Mouse (Mus musculus) gastrocnemius, adult 8-10 months (tissue): ENCODE measurements around the gene Zfand3. TPM values are rescaled to one million over a fixed set of nuclear protein-coding genes. Genes with fewer than 3 reads are reported as not detected.

Source experiments
- DNase-seq, 2 experiments: peaks; one replicate each; pipeline ENCODE4 v3.0.0; 2022; ENCODE audit warnings: low spot score in 2 of 2
- total RNA-seq, 4 experiments: library from RNA; stranded (reverse); gene quantifications; 2 replicates each; pipeline ENCODE4 v1.2.4; 2022

The Zfand3 gene
- total RNA-seq, 4 experiments from 2014 or later, result 209 to 234 (median 219) TPM

GRCm38 (mm10) chr17:30051523-30052346, 47.2 kb downstream of the Zfand3 start:
- DNase-seq, result no peak

DNA sequence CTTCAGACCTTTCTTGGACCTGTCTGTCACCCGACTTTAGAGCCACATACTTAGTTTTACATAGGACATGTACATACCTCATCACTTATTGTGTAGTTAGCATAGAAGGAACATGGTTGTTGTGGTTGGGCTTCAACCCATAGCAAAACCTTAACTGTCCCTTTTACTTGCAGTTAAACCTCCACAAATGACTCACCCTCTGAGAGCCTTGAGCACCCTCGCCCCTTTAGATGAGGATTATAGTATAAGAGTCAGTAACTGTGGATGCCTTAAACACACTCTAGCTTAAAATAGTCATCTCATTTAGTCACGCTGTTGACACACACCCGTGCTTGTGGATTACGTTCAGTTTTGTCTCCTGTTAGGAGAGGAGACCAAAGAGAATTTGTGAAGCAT, 47.8 kb downstream of the Zfand3 start:
- DNase-seq, result no peak

DNA sequence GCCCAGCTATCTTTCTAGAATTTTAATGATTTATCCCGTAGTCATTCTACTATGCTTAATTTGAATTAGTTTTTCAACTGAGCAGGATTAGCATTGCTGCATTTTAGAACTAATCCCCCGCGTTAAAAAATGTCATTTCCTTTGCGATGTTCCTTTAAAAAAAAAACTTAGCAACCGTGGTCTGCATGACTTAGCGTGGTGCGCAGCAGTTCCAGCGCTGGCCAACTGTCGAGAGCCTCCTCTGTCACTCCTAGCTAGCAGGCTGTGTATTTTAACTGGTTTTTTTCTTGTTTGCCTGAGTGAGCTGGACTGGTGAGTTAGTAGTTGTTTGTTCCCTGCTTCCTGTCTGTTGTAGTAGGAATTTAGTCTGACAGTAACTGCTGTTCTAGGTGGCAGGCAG, 48.9 kb downstream of the Zfand3 start:
- DNase-seq, result no peak

- DNase-seq, result no peak
Observed at GRCm38 (mm10) chr17:30053871-30054270, 49.3 kb downstream of the Zfand3 start.

DNA sequence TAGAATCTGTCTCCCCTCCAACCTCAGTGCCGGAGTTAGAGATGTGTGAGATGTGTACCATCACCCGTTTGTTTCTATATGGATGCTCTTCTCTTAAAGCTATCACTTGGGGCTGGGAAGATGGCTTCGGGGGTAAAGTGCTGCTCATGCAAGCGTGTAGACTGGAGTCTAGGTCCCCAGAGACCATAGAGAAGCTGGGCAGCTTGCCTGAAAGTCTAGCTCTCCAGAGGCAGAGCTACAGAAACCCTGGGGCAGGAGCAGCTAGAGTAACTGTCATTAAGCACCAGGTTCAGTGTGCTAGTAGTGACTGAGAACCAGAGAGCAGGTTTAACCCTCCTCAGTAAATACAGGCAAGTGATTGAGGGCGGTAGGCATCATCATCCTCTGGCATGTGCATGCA, 51.7 kb downstream of the Zfand3 start:
- DNase-seq, result peak; percentile 16 to 24

GRCm38 (mm10) chr17:30058594-30058993, 54.1 kb downstream of the Zfand3 start:
- DNase-seq, result no peak

DNA sequence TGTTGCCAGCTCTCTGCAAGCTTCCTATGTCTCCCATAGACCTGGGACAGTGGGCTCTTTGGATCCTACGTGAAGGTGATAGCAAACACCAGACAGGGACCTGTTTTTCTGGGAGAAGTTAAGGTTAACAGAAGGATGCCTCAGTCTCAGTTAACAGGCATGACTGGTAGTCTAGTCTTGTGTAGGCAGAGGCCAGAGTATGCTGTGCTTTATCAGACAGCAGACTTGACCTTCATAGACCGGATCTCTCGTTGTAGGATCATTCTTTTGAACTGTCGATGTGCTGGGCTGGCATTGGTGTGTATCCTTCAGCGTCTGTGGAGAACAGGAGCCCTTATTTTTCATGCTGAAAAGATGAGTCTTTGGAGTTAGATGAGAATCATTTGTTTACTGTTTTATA, 54.5 kb downstream of the Zfand3 start:
- DNase-seq, result no peak

DNA sequence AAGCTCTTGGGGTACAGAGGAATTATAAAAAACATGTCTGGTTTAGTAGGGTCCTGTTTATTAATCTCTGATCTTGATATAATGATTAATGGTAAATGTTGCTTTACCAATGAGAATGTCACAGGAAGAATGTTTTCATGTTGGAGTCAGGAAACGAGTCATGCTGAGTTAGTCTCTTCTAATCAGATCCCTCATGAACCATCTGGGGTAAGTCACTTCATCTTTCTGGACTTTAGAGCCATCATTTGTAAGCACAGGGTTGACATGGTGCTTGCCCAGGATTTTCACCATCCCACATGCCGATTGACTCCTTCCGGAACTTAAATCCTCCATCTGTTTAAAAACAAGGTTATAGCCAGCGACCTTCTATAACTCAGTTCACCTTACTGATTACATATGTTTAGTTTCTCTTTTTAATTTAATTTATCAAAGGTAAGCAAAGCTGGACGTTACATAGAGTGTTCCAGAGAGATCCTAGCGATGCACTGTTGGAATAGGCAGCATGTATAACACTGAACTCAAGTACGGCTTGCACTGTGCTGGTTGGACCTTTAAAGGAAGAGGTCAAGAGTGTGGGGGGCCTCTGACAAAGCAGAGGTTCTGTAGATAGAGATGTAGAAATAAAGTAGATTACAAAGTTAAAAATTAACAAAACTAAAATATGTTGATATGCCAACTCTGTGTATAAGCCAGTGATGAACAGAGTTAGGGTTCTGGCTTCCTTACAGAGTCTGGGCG, 56.7 kb downstream of the Zfand3 start:
- DNase-seq, result no peak

DNA sequence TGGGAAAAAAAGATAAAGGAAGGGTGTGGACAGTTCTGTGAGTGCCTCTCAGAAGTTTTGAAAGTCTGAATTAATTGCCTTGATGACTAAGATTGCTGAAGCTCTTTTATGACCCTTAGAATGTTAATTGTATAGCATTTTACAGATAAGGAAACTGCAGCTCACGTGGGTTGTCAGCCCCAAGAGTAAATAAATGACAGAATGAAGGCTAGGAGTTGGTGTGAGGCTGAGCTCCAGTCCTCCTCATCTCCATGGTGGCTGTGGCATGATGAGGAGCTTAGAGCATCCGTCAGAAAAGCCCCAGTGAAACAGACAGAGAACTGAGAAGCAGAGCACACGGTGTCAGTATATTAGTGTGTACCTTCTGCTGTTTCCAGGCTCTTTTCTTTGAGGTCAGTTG, 59.3 kb downstream of the Zfand3 start:
- DNase-seq, result no peak

DNA sequence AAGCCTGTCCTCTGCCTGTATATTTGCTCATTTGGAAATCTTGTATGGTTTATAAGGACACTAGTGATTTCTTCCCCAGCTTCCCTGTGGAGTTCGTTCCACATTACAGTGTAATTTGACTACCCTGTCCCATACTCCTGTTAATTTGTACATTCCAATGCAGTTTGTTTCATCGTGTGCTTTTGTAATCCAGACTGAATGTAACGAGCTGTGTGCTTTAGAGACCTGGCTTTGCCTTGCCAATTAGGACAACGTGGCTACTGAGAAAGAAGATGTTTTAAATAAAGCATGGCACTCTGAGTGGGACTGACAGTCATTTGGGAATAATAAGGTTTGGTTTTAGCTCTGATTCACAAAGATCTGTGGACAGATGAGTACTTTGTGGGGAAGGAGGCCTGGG, 60.2 kb downstream of the Zfand3 start:
- DNase-seq, result no peak

GRCm38 (mm10) chr17:30069776-30070175, 65.2 kb downstream of the Zfand3 start:
- DNase-seq, result no peak

DNA sequence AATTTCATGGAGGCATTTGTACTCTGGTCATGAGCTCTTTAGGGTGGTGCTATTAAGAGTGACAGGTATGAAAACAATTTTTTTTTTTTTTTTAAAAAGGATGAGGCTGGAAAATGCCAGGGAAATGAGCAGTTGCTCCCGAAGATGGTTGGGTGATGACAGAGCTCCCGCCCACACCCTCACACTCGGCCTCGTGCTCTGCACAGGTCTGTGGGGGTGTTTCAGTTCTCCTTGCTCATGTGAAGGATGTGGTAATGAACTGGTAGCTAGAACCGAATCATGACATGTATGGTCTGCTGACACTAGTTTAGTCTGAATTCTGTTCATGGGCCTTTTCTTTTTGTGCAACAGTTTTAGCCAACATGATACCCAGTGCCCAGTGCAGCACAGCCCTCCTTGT, 66.1 kb downstream of the Zfand3 start:
- no peak for DNase-seq

DNA sequence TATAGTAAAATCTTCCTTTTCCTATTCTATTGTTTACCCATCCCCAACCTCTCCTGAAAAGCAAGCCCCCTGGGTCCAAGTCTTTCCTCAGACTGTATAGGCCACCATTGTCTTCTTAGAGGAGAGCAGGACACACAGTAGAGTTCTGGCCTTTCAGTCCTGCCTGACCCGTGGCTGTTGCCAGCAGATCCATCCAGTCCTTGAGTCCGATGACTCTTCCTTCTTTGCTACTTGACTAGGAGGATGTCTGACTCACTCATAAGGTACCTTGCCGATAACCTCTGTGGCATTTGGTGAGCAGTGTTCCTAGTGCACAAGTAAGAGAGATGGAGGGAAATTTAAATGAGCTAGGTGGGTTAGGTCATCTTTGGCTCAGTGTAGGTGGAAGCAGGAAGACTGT, 68.1 kb downstream of the Zfand3 start:
- no peak for DNase-seq

- no peak for DNase-seq
Observed at GRCm38 (mm10) chr17:30075896-30076295, 71.4 kb downstream of the Zfand3 start.

DNA sequence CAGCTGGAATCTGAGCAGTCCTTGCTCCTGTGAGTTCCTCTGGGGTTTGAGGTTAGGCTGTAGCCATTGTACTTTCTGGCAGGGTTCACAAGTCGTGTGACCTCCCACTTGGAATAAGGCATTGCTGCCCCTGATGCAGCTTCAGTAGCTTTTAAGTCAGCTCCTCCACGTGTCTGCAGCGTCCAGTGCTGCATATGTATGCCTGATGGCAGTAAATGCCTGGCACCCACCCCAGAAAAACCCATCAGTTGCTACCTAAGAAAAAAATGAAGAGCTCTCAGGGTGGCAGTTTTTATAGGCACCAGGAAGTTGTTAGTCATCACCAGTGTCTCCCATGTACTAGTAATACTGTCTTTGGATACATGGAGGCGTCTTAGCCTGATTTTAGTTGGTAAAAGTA, 79.5 kb downstream of the Zfand3 start:
- DNase-seq, result no peak

DNA sequence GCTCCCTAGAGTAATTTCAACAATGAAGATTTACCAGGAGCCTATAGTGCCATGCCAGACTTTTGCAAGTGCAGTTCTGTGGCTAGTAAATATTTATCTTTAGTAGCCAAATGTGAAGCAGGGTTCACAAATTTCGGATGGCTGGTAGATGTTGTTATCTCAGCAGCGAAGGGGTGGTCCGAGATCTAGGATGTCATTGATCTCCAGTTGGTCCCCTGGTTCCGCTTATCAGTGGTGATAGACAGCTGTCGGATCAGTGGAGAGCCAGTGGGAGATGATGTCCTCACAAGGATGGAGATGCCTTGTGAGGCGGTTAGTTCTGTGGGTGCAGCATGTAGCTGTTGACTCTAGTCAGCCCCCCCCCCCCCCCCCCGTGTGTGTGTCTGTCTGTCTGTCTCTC, 82.2 kb downstream of the Zfand3 start:
- DNase-seq, result no peak

DNA sequence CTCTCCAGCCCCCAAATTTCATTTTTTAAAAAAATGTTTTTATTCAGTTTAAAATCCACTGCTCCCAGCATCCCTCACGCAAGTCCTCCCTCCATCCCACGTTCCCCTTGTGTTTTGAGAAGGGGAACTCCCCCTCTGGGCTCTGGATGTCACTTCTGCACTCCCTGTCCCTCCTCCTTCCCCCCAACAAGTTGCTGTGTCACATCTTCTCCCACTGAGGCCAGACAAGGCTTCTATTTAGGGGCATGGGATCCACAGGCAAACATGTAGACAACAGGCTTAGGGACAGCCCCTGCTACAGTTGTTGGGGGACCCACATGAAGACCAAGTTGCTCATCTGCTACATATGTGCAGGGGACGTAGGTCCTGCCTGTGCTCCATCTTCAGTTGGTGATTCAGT, 83.9 kb downstream of the Zfand3 start:
- DNase-seq, result no peak

DNA sequence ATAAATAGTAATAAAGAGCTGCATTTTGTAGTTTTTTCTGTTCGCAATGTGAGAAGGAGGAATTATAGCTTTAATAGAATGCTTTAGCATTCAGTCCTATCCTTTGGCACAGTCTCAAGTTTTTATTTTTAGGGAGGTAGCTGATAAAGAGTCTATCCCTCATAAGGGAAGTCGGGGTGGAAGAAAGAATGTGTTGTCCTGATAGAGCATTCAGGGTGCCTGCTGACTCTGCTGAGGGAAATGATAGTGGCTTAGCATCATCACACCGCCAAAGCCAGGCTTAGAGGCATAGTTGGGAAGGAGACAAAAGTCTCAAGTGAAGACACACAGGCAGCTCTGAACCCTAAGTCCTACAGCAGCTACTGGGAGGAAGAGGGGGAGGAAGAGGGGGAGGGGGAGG, 85.9 kb downstream of the Zfand3 start:
- DNase-seq, result no peak

GRCm38 (mm10) chr17:30093148-30093749, 88.7 kb downstream of the Zfand3 start:
- no peak for DNase-seq

GRCm38 (mm10) chr17:30097156-30097555, 92.6 kb downstream of the Zfand3 start:
- no peak for DNase-seq

GRCm38 (mm10) chr17:30097677-30098076, 93.1 kb downstream of the Zfand3 start:
- no peak for DNase-seq

- no peak for DNase-seq
Observed at GRCm38 (mm10) chr17:30099670-30100069, 95.1 kb downstream of the Zfand3 start.
